Mouse (Mus musculus) embryonic facial prominence, embryonic 11.5 days (tissue): ENCODE data around the gene Acsbg1. TPM values are rescaled to one million over a fixed set of nuclear protein-coding genes. Genes with fewer than 3 reads are reported as not detected.

Source experiments
- microRNA-seq: library from miRNA; unstranded; fragments of <30 nt; microRNA quantifications from one replicate; pipeline ENCODE4, GENCODE M21; 2016; ENCODE audit warnings: borderline number of aligned reads
- polyA plus RNA-seq: library from polyadenylated mRNA; unstranded; fragments of >200 nt; fragmentation: Nextera tagmentation; extraction: Ambion mirVana; gene quantifications from 2 replicates; pipeline ENCODE4 v1.2.1, GENCODE M21; 2014

Gene Acsbg1
- polyA plus RNA-seq, 1 experiment from 2014 or later = 2.8 TPM

Small RNA genes lying within 50 kb of the gene (microRNA-seq; reads per million reads assigned to microRNA genes)
- gene Mir5710 = not detected

Other genes with a start within 250 kb of the Acsbg1 start
- 8.3 and 8.8 TPM in 2 replicates for gene Dmxl2, start 160.2 kb downstream of the Acsbg1 start, polyA plus RNA-seq
- not detected in 2 replicates for gene Sh2d7, start 122.9 kb downstream of the Acsbg1 start, polyA plus RNA-seq
- 17.6 and 20.2 TPM in 2 replicates for gene Cib2, start 101.7 kb downstream of the Acsbg1 start, polyA plus RNA-seq
- gene Idh3a, start 75.5 kb downstream of the Acsbg1 start, polyA plus RNA-seq = 119 and 134 TPM in 2 replicates
- 4.2 and 4.7 TPM in 2 replicates for gene Dnaja4, start 37.0 kb upstream of the Acsbg1 start, polyA plus RNA-seq
- gene Wdr61, start 72.6 kb upstream of the Acsbg1 start, polyA plus RNA-seq = 196 and 206 TPM in 2 replicates
- gene Crabp1, start 102.9 kb upstream of the Acsbg1 start, polyA plus RNA-seq = 962 and 1,036 TPM in 2 replicates
- gene Ireb2, start 201.9 kb upstream of the Acsbg1 start, polyA plus RNA-seq = 63.8 and 67.4 TPM in 2 replicates